Mouse (Mus musculus) liver, adult (tissue): ENCODE measurements around the gene Crx.

Experiments used
- GATA4 ChIP-seq: IDR thresholded peaks from 2 replicates; pipeline ENCODE4 v1.6.1; 2014; ENCODE audit warnings: mild to moderate bottlenecking, low read length; ENCODE audit not compliant: insufficient replicate concordance

Gene Crx

DNA sequence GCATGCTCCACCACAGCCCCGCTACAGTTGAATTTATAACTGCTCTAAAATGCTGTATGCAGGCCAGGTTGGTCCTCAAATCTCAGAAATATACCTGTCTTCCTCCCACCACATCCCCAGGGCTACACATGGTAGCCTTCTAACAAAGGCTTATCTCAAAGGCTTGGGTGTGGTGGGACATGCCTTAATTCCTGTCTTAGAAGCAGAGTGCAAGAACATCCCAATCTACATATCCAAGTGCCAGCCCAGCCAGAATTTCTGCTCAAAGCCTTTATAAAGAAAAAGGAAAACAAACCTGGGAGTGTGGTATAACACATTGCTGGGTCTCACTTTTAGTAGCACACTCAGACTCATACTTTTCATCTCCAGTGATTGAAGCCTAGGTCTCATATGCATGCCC lies 14.5 kb upstream of the Crx start:
- no peak for TF ChIP-seq GATA4

GRCm38 (mm10) chr7:15884127-15884526 lies 4.4 kb upstream of the Crx start:
- TF ChIP-seq GATA4, result no peak

DNA sequence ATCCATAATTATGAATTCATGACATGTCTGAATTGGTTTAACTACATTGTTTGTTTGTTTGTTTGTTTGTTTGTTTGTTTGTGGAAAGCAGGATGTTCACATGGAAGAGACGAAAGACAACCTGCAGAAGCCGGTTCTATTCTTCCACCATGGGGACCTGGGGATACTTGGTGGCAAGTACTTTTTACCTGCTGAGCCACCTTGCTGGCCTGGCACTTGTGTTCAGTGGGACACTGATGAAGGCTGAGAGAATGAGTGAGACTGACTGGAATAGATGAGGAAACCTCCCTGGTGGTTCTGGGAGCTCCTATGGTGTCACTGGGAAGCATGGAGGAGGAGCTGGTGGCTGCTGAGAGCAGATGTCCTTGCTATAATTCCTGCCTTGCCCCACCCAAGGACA lies 2.5 kb upstream of the Crx start, which contains the start of gene Crxos:
Crxos (plus strand) TSS at position 301 of the 400 bp plus-strand sequence.
- TF ChIP-seq GATA4, result no peak

- no peak for TF ChIP-seq GATA4
Measured at GRCm38 (mm10) chr7:15881831-15882230, 2.1 kb upstream of the Crx start.

GRCm38 (mm10) chr7:15881388-15881787 lies 1.6 kb upstream of the Crx start:
- TF ChIP-seq GATA4, result no peak

DNA sequence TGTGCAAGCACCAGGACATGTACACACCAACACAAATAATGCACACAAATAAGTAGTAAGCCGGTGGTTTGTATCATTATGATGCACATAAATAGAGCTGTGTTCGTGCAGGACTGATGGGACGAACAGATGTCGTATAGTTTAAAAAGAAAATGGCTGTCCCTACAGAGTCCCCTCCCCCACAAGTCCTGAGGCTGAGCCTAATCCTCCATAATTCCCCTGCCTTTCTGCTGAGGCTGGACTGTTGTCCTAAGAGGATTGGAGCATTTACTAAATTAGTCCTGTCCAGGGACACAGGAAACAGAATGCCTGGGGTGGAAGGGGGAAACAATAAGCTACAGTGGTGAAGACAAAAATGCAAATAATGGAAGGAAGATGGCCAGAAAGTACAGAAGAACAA lies 15.7 kb downstream of the Crx start:
- TF ChIP-seq GATA4, result no peak

DNA sequence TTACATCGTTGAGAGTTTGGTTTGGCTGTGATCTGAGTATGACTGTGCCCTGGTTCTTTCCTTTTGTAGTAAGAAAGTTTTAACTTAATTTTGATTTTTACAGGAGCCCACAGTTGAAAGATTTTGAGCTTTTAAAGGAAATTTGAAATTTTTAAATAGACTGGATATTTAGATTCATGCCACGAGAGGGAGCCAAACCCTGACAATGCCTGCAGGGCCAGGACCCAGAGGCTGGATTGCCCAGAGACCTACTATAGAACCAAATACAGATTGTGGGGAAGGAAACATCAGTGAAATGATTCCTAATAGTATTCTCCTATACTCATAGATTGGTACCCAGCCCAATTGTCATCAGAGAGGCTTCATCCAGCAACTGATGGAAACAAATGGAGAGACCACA lies 20.1 kb downstream of the Crx start:
- no peak for TF ChIP-seq GATA4

- no peak for TF ChIP-seq GATA4
Measured at GRCm38 (mm10) chr7:15839578-15839977, 40.2 kb downstream of the Crx start, which contains the start of gene Obox6. Gene Obox6, minus strand, starts transcription at chr7:15839678.
